Mouse (Mus musculus): ENCODE results near the gene Prss42. TPM values are rescaled to one million over a fixed set of nuclear protein-coding genes. Genes with fewer than 3 reads are reported as not detected.
"Not testable (repeated sequence)": the region's sequence is repeated elsewhere in the genome, so short reads cannot be mapped to it uniquely, and the experiment has no call there.

Gene Prss42
- polyA plus RNA-seq, 1 experiment from 2014 or later = not detected

DNA sequence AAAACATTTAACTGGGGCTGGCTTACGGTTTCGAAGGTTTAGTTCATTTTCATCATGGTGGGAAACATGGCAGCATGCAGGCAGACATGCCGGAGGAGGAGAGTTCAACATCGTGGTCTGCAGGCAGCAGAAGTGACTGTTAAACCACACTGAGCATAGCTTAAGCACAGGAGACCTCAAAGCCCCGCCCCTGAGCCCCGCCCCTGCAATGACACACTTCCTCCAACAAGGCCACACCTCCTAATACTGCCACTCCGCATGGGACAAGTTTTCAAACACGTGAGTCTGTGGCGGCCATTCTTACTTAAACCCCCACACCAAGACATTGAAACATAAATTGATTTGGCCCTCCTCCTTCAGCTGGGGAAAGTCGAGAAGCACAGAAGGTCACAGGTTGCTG is 953 bp upstream of the Prss42 start:
- Histone ChIP-seq H3K4me2 (replicated peaks) (no peak overlapping the region), H3K27me3 (no peaks in the 10 kb centered on the region), H3K4me1 (no peaks in the 10 kb centered on the region), H3K9ac (no peak overlapping the region), H3K27ac (no peak overlapping the region), H3K9me3 (no peaks in the 10 kb centered on the region), H3K4me3 (no peak overlapping the region), H3K36me3 (no peaks in the 10 kb centered on the region)
- ATAC-seq (ENCODE audit: low FRiP score, low read depth) = no peak
- 83% methylated on average over 10 of the region's 10 CpGs for WGBS

DNA sequence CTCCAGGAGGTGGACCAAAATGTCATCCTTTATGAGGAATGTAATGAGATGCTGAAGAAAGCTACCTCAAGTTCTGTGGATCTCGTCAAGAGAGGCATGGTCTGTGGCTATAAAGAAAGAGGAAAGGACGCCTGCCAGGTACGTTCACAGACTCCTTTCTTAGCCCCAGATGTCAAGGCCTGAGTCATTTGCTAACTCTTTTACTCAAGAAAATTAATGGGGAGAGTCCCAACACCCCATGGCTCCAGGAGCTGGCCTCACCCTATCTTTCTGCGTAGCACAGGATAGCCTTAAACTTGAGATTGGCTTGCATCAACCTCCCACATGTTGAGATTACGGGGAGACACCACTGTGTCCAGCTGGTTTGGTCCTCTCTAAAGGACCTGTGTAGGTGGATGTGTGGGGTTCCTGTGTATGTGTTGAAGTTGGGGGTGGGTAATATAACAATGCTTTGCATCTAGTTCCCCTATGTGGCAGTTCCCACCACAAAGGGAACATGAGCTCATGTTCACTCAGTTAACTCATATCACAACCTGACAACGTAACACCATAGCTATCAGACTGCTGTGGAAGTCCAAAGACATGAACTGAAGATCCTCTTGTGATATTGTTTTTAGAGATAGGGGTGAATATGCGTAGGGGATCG is 3.0 kb downstream of the Prss42 start:
- Histone ChIP-seq H3K9me3 (no peaks in the 10 kb centered on the region), H3K36me3 (no peaks in the 10 kb centered on the region), H3K4me1 (no peaks in the 10 kb centered on the region), H3K4me3 (no peak overlapping the region), H3K9ac (no peak overlapping the region), H3K4me2 (replicated peaks) (no peak overlapping the region), H3K27ac (no peak overlapping the region), H3K27me3 (no peaks in the 10 kb centered on the region)
- ATAC-seq (ENCODE audit: low FRiP score, low read depth) = no peak
- WGBS = 78% methylated on average over 8 of the region's 8 CpGs

DNA sequence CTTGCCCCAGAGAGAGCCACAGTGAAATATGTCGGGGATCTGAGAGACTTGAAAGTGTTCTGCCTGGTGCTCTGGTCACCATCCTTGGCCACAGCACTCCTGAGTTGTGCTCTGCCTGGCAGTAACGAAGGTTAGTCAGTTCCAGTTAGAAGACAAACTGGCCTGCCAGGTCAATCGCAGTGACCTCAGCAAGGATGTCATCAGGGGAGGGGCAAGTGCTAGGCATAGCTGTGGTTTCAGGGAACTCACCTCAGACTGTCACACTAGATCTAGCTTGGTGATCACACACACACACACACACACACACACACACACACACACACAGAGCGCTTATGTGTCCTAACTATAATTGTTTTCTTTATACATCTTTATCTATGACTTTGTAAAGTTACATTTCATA is 5.3 kb downstream of the Prss42 start:
- no peak for ATAC-seq (ENCODE audit: low FRiP score, low read depth)
- Histone ChIP-seq H3K27me3 (no peaks in the 10 kb centered on the region), H3K9me3 (no peaks in the 10 kb centered on the region), H3K9ac (no peak overlapping the region), H3K36me3 (no peaks in the 10 kb centered on the region), H3K27ac (no peak overlapping the region), H3K4me2 (replicated peaks) (no peak overlapping the region), H3K4me3 (no peak overlapping the region), H3K4me1 (no peaks in the 10 kb centered on the region)
- WGBS = 59% methylated on average over 4 of the region's 4 CpGs

DNA sequence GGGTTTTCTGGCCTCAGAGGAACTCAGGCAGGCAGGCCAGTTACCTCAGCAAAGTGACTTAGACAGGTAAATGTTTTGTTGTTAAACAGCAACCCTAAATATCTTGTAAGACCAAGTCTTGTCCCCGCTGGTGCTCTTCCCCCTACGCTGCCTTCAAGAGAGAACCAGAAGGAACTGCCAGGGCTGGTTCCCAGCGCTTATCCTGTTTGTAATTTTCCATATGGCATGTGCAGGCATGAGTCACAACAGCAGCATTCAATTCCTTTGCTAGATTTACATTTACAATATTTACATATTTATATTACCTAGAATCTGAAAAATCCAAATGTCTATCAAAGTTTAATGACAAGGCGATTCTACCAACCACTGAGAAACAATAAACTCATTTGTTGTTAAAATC is 12.1 kb downstream of the Prss42 start:
- Histone ChIP-seq H3K4me2 (replicated peaks) (no peak overlapping the region), H3K4me1 (no peaks in the 10 kb centered on the region), H3K27me3 (no peaks in the 10 kb centered on the region), H3K4me3 (no peak overlapping the region), H3K9ac (no peak overlapping the region), H3K36me3 (no peaks in the 10 kb centered on the region), H3K9me3 (no peaks in the 10 kb centered on the region), H3K27ac (no peak overlapping the region)
- ATAC-seq (ENCODE audit: low FRiP score, low read depth) = no peak
- 69% methylated on average over 4 of the region's 4 CpGs for WGBS

DNA sequence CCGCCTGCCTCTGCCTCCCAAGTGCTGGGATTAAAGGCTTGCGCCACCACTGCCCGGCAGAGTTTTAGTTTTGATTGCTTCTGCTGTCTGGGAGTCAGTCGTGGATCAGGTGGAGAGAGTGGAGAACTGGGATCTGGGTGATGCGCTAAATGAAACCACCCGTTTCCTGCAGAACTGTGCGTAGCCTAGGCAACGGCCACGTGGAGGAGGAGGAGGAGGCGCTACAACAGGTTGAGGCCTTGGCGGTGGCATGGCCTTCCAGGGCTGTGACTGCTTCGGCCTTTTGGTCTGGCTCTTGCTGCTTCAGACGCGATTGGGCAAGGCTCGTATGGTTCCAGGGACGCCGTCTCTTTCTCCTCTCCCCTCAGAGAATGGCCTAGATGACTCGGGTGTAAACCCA is 15.8 kb downstream of the Prss42 start, which contains the start of gene Prss44:
Prss44 (plus strand) TSS at position 206 of the 400 bp plus-strand sequence.
- ATAC-seq (ENCODE audit: low FRiP score, low read depth) = no peak
- Histone ChIP-seq H3K4me3 (no peak within 1 kb of the TSS), H3K9me3 (no peaks in the 10 kb centered on the region), H3K9ac (no peak within 1 kb of the TSS), H3K4me1 (no peaks in the 10 kb centered on the region), H3K36me3 (no peaks in the 10 kb centered on the region), H3K4me2 (replicated peaks) (no peak within 1 kb of the TSS), H3K27ac (no peak within 1 kb of the TSS), H3K27me3 (no peaks in the 10 kb centered on the region)
- WGBS = 57% methylated on average over 18 of the region's 18 CpGs

DNA sequence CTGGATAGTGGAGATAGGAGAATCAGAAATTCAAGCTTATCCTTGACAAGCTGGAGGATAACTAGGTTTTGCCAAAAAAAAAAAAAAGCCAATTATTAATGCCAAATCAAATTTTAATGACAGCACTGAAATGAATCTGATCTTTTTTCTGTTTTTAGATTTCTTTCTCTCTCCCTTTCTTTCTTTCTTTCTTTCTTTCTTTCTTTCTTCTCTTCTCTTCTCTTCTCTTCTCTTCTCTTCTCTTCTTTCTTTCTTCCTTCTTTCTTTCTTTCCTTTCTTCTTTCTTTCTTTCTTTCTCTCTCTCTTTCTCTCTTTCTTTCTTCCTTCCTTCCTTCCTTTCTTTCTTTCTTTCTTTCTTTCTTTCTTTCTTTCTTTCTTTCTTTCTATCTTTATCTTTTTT is 22.6 kb downstream of the Prss42 start:
- not testable (repeated sequence) for H3K9ac ChIP-seq; H3K4me1 ChIP-seq; H3K4me2 ChIP-seq (replicated peaks); H3K36me3 ChIP-seq; ATAC-seq (ENCODE audit: low FRiP score, low read depth); H3K9me3 ChIP-seq; H3K27me3 ChIP-seq; H3K27ac ChIP-seq; H3K4me3 ChIP-seq

DNA sequence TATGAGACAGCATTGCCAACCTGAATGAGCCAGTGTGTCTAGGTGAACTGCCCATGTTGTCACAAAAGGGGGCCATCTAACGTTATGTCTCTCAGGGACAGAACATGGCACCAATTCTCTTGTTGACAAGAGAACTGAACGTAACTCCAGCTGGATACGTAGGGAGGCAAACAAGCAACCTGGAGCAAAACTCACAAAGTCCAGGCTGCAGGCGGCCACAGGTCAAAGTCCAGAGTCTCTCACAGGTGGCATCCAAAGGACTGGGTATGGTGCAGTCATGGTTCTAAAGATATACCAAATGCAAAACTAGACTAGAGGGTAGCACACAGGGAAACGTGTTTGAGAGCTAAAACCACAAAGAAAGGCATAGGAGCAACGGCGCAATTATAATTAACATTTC is 23.5 kb downstream of the Prss42 start:
- Histone ChIP-seq H3K9ac (no peak overlapping the region), H3K36me3 (no peaks in the 10 kb centered on the region), H3K27me3 (0 out of 2 replicates have a peak, but pooled peaks cover 4% of the 10 kb centered on the region), H3K27ac (no peak overlapping the region), H3K4me1 (peaks cover 8% of the 10 kb centered on the region), H3K4me3 (no peak overlapping the region), H3K4me2 (replicated peaks) (no peak overlapping the region), H3K9me3 (no peaks in the 10 kb centered on the region; the same call in 1 of the 2 replicates)
- ATAC-seq (ENCODE audit: low FRiP score, low read depth) = no peak
- 86% methylated on average over 7 of the region's 7 CpGs for WGBS

DNA sequence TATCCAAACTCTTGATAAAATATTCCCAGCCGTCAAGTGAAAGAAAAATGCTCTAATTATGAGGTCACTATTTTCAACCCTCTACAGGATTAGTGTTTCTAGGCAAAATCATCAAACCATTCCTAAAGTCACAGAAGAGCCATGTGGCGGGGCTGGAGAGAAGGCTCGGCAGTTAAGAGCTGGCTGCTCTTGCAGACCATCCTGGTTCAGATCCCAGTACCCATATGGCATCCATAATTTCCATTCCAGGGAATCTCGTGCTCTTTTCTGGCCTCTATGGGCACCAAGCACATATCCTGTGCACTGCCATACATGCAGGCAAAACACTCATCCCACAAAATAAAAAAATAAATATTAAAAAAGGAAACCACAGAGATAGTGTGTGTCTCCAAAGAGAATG is 27.5 kb downstream of the Prss42 start:
- Histone ChIP-seq H3K27ac (no peak overlapping the region), H3K36me3 (no peaks in the 10 kb centered on the region)
- 58% methylated on average over 4 of the region's 4 CpGs for WGBS

DNA sequence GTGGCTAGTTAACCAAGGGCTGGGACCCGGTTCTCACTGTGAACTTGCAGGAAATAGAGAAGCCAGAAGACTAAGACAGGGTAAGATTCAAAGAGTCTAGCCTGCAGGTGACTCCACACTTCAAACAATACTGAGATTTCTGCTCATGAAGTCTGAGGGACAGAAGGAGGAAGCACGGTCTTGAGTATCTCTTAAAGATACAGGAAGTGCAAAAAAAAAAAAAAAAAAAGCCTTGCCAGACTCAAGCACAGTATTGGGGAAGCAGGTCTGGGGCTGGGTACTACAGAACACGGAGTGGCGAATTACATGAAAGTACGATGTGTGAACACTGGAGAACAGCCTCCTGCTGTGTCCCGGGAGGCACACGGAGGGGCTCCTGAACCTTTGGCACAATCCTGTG is 27.9 kb downstream of the Prss42 start:
- Histone ChIP-seq H3K27me3 (peaks cover 10% of the 10 kb centered on the region; the same call in 1 of the 2 replicates), H3K9ac (no peak overlapping the region), H3K4me2 (replicated peaks) (no peak overlapping the region), H3K36me3 (no peaks in the 10 kb centered on the region), H3K4me3 (no peak overlapping the region), H3K9me3 (no peaks in the 10 kb centered on the region; the same call in 1 of the 2 replicates), H3K4me1 (peaks cover 8% of the 10 kb centered on the region), H3K27ac (no peak overlapping the region)
- ATAC-seq (ENCODE audit: low FRiP score, low read depth) = no peak
- WGBS = 73% methylated on average over 7 of the region's 7 CpGs

More for the DNA sequence above, 27.5 kb downstream of the Prss42 start:
- no peak overlapping the region for H3K4me3 ChIP-seq
- H3K4me1 ChIP-seq = peaks cover 8% of the 10 kb centered on the region
- no peak overlapping the region for H3K4me2 ChIP-seq (replicated peaks)
- H3K9ac ChIP-seq = no peak overlapping the region
- ATAC-seq (ENCODE audit: low FRiP score, low read depth) = no peak
- H3K27me3 ChIP-seq = peaks cover 10% of the 10 kb centered on the region; the same call in 1 of the 2 replicates
- no peaks in the 10 kb centered on the region; the same call in 1 of the 2 replicates for H3K9me3 ChIP-seq

DNA sequence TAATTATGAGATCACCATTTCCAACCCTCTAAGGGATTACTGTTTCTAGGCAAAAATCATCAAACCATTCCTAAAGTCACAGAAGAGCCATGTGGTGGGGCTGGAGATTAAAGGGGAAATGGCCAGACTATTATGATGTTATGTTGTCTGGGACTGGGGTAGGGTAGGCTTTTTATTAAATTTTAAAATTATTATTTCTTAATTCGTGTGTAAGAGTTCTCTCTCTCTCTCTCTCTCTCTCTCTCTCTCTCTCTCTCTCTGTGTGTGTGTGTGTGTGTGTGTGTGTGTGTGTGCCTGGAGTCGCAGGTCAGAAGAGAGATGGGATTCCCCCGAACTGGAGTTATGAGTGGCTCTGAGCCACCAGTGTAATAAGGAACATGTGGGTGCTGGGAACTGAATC is 28.4 kb downstream of the Prss42 start, which contains the start of gene Prss43:
Prss43 (plus strand) TSS at position 301 of the 400 bp plus-strand sequence.
- Histone ChIP-seq H3K36me3 (no peaks in the 10 kb centered on the region), H3K4me2 (replicated peaks) (no peak within 1 kb of the TSS), H3K9ac (no peak within 1 kb of the TSS), H3K27me3 (peaks cover 10% of the 10 kb centered on the region; the same call in 1 of the 2 replicates), H3K4me1 (peaks cover 8% of the 10 kb centered on the region), H3K9me3 (no peaks in the 10 kb centered on the region; the same call in 1 of the 2 replicates), H3K27ac (no peak within 1 kb of the TSS), H3K4me3 (no peak within 1 kb of the TSS)
- ATAC-seq (ENCODE audit: low FRiP score, low read depth) = no peak
- WGBS = 70% methylated on average over 3 of the region's 3 CpGs

DNA sequence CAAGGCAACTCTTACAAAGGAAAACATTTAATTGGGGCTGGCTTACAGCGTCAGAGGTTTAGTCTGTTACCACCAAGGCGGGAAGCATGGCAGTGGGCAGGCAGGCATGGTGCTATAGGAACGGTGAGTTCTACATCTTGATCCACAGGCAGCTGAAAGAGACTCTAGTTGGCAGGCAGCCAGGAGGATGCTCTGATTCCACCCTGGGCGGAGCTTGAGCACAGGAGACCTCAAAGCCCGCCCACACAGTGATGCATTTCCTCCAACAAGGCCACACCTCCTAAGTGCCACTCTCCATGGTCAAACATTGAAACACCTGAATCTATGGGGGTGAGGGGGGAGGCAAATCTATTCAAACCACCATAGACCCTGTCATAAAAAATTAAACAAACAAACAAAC is 35.1 kb downstream of the Prss42 start:
- no peak for ATAC-seq (ENCODE audit: low FRiP score, low read depth)

DNA sequence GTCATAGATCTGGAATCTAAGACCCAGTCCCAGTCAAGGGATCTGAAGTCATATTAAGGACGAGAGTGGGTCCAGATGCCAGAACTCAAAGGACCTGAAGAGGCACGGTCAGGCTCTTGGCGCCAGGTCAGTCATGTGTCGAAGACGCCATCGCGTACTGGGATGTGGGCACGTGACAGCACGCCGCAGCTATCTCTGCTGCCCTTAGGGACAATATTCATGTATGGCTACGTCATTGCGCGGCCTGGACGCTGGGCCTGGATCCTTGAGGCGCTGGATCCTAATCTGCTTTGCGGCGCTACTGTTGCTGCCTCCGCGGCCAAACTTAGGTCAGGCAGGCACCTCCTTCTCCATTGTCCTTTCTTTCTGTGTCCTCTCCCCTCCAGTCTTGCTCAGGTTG is 36.4 kb downstream of the Prss42 start, which contains the start of gene Prss45:
Prss45 (plus strand) TSS at position 178 of the 400 bp plus-strand sequence.
- H3K27me3 ChIP-seq = 0 out of 2 replicates have a peak, but pooled peaks cover 3% of the 10 kb centered on the region
- H3K9me3 ChIP-seq = no peaks in the 10 kb centered on the region
- H3K27ac ChIP-seq = no peak within 1 kb of the TSS
- H3K4me3 ChIP-seq = no peak within 1 kb of the TSS
- peak within 1 kb of the TSS; percentile 11; the same call in 1 of the 2 replicates for H3K4me2 ChIP-seq (replicated peaks)
- no peak within 1 kb of the TSS for H3K9ac ChIP-seq
- H3K36me3 ChIP-seq = no peaks in the 10 kb centered on the region
- 80% methylated on average over 19 of the region's 19 CpGs for WGBS
- H3K4me1 ChIP-seq = no peaks in the 10 kb centered on the region
- ATAC-seq (ENCODE audit: low FRiP score, low read depth) = no peak

More for the DNA sequence above, 35.1 kb downstream of the Prss42 start:
- no peak overlapping the region for H3K27ac ChIP-seq
- H3K9ac ChIP-seq = no peak overlapping the region
- no peak overlapping the region for H3K4me3 ChIP-seq
- no peaks in the 10 kb centered on the region for H3K36me3 ChIP-seq
- H3K9me3 ChIP-seq = no peaks in the 10 kb centered on the region
- H3K27me3 ChIP-seq = 0 out of 2 replicates have a peak, but pooled peaks cover 3% of the 10 kb centered on the region
- no peaks in the 10 kb centered on the region for H3K4me1 ChIP-seq
- 73% methylated on average over 5 of the region's 5 CpGs for WGBS
- no peak overlapping the region for H3K4me2 ChIP-seq (replicated peaks)

DNA sequence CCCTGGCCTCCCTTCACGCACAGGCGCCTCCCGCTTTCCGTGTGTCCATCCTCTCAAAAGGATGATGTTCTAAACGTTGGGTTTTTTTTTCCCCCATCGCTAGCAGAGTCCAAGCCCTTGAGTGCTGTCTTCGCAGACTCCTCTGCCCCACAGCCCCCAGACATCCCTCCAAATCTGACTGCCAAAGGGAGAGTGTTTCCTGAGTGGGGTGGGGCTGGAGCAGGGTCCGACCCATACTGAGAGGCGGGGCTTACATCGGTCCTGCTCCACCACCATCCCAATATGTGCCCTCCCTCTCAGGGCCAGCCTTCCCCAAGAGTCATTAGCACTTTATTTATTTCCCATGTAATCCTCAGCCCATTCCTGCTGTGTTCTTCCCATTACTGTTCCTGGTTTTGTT is 37.0 kb downstream of the Prss42 start:
- ATAC-seq (ENCODE audit: low FRiP score, low read depth) = no peak

More for the DNA sequence above, 37.0 kb downstream of the Prss42 start:
- Histone ChIP-seq H3K27me3 (0 out of 2 replicates have a peak, but pooled peaks cover 3% of the 10 kb centered on the region), H3K4me2 (replicated peaks) (peak overlapping the region; percentile 11; the same call in 1 of the 2 replicates), H3K4me1 (no peaks in the 10 kb centered on the region), H3K36me3 (no peaks in the 10 kb centered on the region), H3K9me3 (no peaks in the 10 kb centered on the region), H3K27ac (no peak overlapping the region), H3K4me3 (no peak overlapping the region), H3K9ac (no peak overlapping the region)
- WGBS = 23% methylated on average over 10 of the region's 10 CpGs

Measured in limb, embryonic 13.5 days (tissue).